Mouse (Mus musculus): Measurements from ENCODE around the gene Olfr1174-ps.

The Olfr1174-ps gene

DNA sequence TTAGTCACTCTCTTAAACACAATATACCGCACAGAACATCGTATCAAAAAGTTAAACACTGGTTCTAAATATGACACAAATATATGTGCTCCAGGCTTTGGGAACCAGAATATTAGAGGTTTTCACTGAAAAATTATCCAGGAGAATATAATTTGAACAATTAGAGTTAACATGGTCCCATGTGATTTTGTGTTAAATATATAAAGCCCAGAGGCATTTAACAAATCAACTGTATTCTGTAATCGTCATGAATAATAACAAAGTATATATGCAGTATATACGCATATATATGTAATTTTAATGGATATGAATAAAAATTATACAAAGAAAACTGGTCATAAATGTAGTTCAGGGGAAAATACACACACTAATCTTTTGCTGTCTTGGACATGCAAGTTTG is at the start of gene Olfr1174-ps:
TSS of gene Olfr1174-ps (minus strand) at position 101 of the 400 bp plus-strand sequence.
- no peak for DNase-seq (ENCODE audit: inconsistent age in 2 of 2, low spot score in 1 of 2)

GRCm38 (mm10) chr2:88356304-88356703 is 41.4 kb upstream of the Olfr1174-ps start:
- DNase-seq (ENCODE audit: inconsistent age in 2 of 2, low spot score in 1 of 2): no peak

GRCm38 (mm10) chr2:88346392-88346791 is 31.5 kb upstream of the Olfr1174-ps start, which contains the start of gene Olfr1177-ps:
TSS of gene Olfr1177-ps (minus strand) at chr2:88346492.
- DNase-seq (ENCODE audit: inconsistent age in 2 of 2, low spot score in 1 of 2): no peak

DNA sequence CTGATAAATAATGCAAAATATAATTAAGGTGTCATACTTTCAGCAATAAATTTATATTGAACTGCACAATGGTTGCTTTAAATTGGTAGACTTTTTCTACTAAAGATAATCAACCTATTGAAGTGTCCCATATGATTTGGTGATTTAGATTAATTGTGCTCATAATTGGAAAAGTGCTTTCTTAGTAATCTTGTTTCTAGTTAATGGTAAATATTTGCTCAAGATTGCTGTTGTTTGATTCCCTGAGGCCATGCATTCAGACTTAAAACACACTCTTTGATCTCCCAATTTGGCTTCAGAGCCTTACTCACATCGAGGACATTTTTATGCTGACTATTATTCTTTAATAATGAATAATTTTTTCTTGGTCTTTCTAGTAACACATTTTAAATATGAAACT is 21.5 kb upstream of the Olfr1174-ps start, which contains the start of gene Olfr1176:
TSS of gene Olfr1176 (plus strand) at position 301 of the 400 bp plus-strand sequence.
- no peak for DNase-seq (ENCODE audit: inconsistent age in 2 of 2, low spot score in 1 of 2)

DNA sequence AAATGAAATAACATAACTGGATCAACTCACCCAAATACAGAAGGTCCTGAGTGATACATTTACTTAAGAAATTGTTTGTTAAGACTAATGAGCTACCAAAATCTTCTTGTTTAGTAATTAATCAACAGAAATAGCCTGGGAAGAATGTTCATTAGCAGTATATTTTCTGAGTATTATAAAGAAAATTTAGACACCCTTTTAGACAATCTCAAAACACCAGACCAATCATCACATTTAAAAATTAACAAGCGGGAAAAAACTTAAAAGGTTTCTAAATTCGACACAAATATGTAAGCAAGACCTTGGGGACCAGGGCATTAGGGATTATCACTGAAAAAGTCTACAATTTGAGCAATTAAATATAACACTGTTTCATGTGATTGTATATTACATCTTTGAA is 12.2 kb upstream of the Olfr1174-ps start, which contains the start of gene Olfr1175-ps:
TSS of gene Olfr1175-ps (minus strand) at position 101 of the 400 bp plus-strand sequence.
- no peak for DNase-seq (ENCODE audit: inconsistent age in 2 of 2, low spot score in 1 of 2)

DNA sequence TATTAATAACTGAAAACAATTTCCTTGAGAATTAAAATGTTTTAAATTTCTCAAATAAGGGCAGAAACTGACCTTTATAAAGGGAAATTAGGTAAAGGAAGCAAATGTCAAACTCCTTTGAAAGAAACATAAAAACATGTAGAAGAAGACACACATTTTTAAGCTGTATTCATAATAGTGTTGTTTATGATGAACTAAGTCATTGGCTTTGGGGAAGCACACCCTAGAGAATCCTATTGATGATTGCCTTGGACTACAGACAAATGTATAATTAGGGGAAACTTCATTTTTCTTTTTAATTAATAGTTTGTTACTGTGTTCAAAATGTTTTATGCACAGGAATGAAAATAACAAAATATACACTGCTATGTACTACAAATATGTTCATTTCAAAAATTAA is 35.2 kb downstream of the Olfr1174-ps start, which contains the start of gene Olfr1173:
TSS of gene Olfr1173 (minus strand) at position 101 of the 400 bp plus-strand sequence.
- no peak for DNase-seq (ENCODE audit: inconsistent age in 2 of 2, low spot score in 1 of 2)
